Mouse (Mus musculus) limb, embryonic 12.5 days (tissue): ENCODE measurements around the gene Uba2. TPM values are rescaled to one million over a fixed set of nuclear protein-coding genes. Genes with fewer than 3 reads are reported as not detected.
"Not testable (repeated sequence)": the region's sequence is repeated elsewhere in the genome, so short reads cannot be mapped to it uniquely, and the experiment has no call there.

Experiments
- ATAC-seq: fragments of 200-750 bp; cut with Nextera tagmentation; 2 replicates; pipeline ENCODE4 v1.8.0; 2017; ENCODE audit warnings: low read depth, moderate TSS enrichment; ENCODE audit not compliant: insufficient number of reproducible peaks, insufficient read depth, low FRiP score, low TSS enrichment
- H3K27ac ChIP-seq: fragments of 300-500 bp; sonication (generic); 2 replicates; pipeline ENCODE4 v1.5.1; 2016; ENCODE audit warnings: mild to moderate bottlenecking, moderate library complexity
- H3K27me3 ChIP-seq: fragments of 300-500 bp; sonication (generic); 2 replicates; pipeline ENCODE4 v1.6.1; 2016; ENCODE audit warnings: mild to moderate bottlenecking, moderate library complexity
- H3K36me3 ChIP-seq: fragments of 300-500 bp; sonication (generic); 2 replicates; pipeline ENCODE4 v1.6.1; 2016; ENCODE audit warnings: mild to moderate bottlenecking, moderate library complexity
- H3K4me1 ChIP-seq: fragments of 300-500 bp; sonication (generic); replicated peaks from 2 replicates; pipeline ENCODE4 v1.6.1; 2016
- H3K4me2 ChIP-seq: fragments of 300-500 bp; sonication (generic); 2 replicates; pipeline ENCODE4 v1.6.1; 2016; ENCODE audit warnings: mild to moderate bottlenecking, moderate library complexity
- H3K4me3 ChIP-seq: fragments of 300-500 bp; sonication (generic); replicated peaks from 2 replicates; pipeline ENCODE4 v1.5.1; 2016; ENCODE audit warnings: mild to moderate bottlenecking
- H3K9ac ChIP-seq: fragments of 300-500 bp; sonication (generic); replicated peaks from 2 replicates; pipeline ENCODE4 v1.6.1; 2016; ENCODE audit warnings: mild to moderate bottlenecking, moderate library complexity
- H3K9me3 ChIP-seq: fragments of 300-500 bp; sonication (generic); 2 replicates; pipeline ENCODE4 v1.6.1; 2016; ENCODE audit warnings: mild to moderate bottlenecking, moderate library complexity
- WGBS: fragments of 180-500 bp; shearing (Covaris S2); methylation state at CpG from one replicate; pipeline ENCODE4 v1.1.7; 2016; 5-methylcytosine and 5-hydroxymethylcytosine counted together
- polyA plus RNA-seq: library from polyadenylated mRNA; unstranded; fragments of >200 nt; fragmentation: Nextera tagmentation; extraction: Ambion mirVana; gene quantifications from 2 replicates; pipeline ENCODE4 v1.2.1, GENCODE M21; 2016

Gene Uba2
- polyA plus RNA-seq, 1 experiment from 2014 or later = 276 TPM

DNA sequence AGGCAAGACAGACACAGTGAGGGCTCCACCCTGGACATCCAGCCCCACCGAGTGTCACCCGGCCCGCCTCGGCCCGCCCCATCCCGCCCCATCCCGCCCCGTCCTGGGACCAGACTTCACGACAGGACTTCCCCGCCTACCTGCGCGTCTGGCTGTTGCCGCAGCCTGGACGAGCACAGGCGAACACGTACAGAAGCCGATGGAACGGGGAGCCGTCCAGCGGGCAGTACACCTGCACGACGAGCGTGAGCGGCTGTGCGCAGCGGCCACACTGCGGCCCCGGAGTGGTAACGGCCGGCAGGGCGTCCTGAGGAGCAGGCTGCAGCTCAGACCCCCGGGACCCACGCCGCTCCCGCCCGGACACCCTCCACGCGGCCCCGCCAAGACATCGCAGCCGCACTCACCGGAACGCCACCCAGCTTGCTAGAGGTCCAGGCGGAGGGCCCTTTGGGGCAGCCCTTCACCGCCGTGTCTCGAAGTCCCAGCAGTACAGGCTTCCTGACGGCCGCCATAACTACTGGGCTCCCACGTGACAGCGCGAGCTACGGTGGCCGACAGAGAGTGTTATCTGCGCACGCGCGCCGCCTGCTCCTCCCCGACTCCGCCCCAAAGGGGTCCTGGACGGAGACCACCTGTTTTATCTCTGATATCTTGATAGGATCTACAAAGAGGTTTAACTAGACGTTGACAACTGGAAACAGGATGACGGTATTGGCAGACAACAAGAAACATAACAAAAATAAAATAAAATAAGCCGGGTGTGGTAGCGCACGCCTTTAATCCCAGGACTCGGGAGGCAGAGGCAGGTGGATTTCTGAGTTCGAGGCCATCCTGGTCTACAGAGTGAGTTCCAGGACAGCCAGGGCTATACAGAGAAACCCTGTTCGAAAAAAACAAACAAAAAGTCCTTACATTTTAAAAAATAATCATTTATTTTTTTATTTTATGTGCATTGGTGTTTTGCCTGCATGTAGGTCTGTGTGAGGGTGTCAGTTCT is 27.0 kb upstream of the Uba2 start, which contains the start of gene Pdcd2l:
Gene Pdcd2l (minus strand): TSS at position 530 of the 997 bp plus-strand sequence.
- H3K4me3 ChIP-seq = peak within 1 kb of the TSS; percentile 97
- H3K27ac ChIP-seq = peak within 1 kb of the TSS; percentile 64; the same call in 1 of the 2 replicates
- H3K9ac ChIP-seq = peak within 1 kb of the TSS; percentile 89
- WGBS = 3% methylated on average over 69 of the region's 70 CpGs
- H3K4me1 ChIP-seq = peaks cover 7% of the 10 kb centered on the region; the same call in 1 of the 2 replicates
- peak; percentile 89 for ATAC-seq
- H3K27me3 ChIP-seq = no peaks in the 10 kb centered on the region
- peak within 1 kb of the TSS; percentile 82 for H3K4me2 ChIP-seq
- peaks cover 35% of the 10 kb centered on the region for H3K36me3 ChIP-seq
- no peaks in the 10 kb centered on the region for H3K9me3 ChIP-seq

- Histone ChIP-seq H3K9ac (peak overlapping the region; percentile 89), H3K36me3 (peaks cover 29% of the 10 kb centered on the region), H3K4me3 (peak overlapping the region; percentile 97), H3K27me3 (no peaks in the 10 kb centered on the region), H3K4me1 (peaks cover 7% of the 10 kb centered on the region; the same call in 1 of the 2 replicates), H3K4me2 (peak overlapping the region; percentile 82), H3K27ac (no peak overlapping the region; the same call in 1 of the 2 replicates), H3K9me3 (no peaks in the 10 kb centered on the region)
- ATAC-seq = 0 out of 2 replicates have a peak, but pooled peaks have one; percentile 23
- WGBS = 56% methylated on average over 3 of the region's 3 CpGs
Observed at GRCm38 (mm10) chr7:34195632-34196031, 26.2 kb upstream of the Uba2 start.

DNA sequence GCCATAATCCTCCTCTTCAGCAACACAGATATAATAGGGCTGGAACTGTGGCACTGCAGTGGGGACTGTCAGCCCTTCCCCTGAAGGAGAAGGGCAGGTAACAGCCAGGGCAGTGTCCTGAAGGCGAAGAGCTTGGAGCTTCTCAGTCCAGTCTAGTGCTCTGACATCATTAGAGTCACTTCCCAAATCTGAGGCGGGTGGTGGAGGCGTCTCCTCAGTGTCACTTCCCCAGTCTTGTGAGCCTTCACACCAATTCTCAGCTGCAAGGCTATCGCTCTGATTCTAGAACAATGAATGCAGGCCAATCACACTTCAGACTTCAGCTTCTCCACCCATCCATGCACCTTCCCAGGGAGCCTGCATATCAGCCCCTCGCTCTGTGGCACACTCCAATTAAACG is 23.4 kb upstream of the Uba2 start:
- Histone ChIP-seq H3K27ac (no peak overlapping the region), H3K9ac (no peak overlapping the region), H3K9me3 (no peaks in the 10 kb centered on the region), H3K4me3 (no peak overlapping the region), H3K4me2 (no peak overlapping the region), H3K27me3 (no peaks in the 10 kb centered on the region), H3K36me3 (peaks cover 47% of the 10 kb centered on the region), H3K4me1 (peaks cover 7% of the 10 kb centered on the region; the same call in 1 of the 2 replicates)
- no peak for ATAC-seq
- 91% methylated on average over 6 of the region's 6 CpGs for WGBS

DNA sequence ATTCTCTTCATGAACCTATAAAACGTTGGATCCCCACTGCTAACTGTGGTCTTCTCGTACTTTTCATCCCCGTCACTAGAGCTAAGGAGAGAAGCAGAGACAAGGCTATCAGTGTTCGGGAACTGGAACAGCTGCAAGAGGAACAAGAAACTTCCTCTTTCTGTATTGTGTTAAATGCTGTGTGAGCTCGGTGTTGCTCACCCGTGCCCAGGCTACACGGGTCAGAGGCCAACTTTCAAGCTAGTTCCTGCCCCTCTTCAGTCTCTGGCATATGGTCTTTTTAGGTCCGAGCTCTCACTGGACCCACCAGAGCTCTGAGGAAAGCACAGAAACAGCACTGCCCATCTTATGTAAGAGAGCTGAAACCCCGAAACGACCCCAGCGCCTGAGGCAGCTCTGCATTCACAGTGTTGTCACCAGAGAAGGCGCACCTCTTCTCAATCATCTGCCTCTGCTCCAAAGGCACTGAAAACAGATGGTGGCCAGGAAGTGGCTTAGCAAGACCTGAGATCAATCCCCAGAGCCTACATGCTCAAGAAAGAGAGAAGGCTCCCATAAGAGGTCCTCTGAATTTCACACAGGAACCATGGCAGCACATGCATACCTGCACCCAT is 20.1 kb upstream of the Uba2 start:
- H3K4me3 ChIP-seq = no peak overlapping the region
- ATAC-seq = no peak
- H3K27me3 ChIP-seq = no peaks in the 10 kb centered on the region
- H3K36me3 ChIP-seq = peaks cover 75% of the 10 kb centered on the region
- no peaks in the 10 kb centered on the region for H3K9me3 ChIP-seq
- 90% methylated on average over 12 of the region's 12 CpGs for WGBS
- H3K4me2 ChIP-seq = no peak overlapping the region
- no peaks in the 10 kb centered on the region for H3K4me1 ChIP-seq
- no peak overlapping the region for H3K9ac ChIP-seq
- H3K27ac ChIP-seq = no peak overlapping the region

DNA sequence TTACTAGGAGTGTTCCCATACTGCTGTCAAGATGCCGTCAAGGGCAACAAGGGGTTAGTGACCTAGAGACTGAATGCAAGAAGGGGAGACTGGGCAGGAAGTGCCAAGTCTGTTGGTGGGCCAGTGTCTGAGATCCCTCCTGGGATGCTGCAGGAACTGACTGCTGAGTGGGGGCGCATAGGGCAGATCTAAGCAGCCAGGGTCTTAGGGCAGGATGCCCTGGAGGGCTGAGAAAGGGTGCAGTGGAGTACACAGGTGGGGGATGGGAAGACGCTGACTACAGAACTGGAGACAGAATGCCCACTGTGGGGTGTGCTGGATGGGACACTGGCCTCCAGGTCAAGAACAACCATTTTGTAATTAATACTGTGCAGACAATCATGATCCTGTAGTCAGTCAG is 14.4 kb upstream of the Uba2 start:
- H3K27ac ChIP-seq = no peak overlapping the region
- ATAC-seq = no peak
- no peaks in the 10 kb centered on the region for H3K9me3 ChIP-seq
- WGBS = 85% methylated on average over 3 of the region's 3 CpGs
- H3K36me3 ChIP-seq = peaks cover 55% of the 10 kb centered on the region
- no peaks in the 10 kb centered on the region for H3K4me1 ChIP-seq
- no peaks in the 10 kb centered on the region for H3K27me3 ChIP-seq
- H3K9ac ChIP-seq = no peak overlapping the region
- H3K4me2 ChIP-seq = no peak overlapping the region
- no peak overlapping the region for H3K4me3 ChIP-seq

DNA sequence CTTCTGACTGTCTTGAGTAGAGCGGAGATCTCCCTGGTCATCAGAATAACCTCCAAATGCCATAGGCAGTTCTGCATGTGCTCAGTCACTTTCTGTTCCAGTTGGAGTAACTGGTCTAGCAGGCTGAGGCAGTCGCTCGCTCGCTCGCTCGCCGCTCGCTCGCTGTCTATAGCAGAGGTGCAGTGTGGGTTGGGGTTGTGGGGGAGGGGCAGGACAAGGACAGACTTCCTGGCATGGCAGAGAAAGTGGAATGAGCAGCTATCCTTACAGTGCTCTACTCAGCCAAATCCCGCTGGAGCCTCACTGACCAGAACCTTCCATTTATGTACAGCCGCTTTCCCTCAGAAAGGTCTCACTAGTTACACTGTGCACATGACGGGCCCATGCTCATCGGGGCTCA is 14.0 kb upstream of the Uba2 start:
- Histone ChIP-seq H3K4me1 (no peaks in the 10 kb centered on the region), H3K4me2 (no peak overlapping the region), H3K9ac (no peak overlapping the region), H3K4me3 (no peak overlapping the region), H3K27me3 (no peaks in the 10 kb centered on the region), H3K9me3 (no peaks in the 10 kb centered on the region), H3K27ac (no peak overlapping the region), H3K36me3 (peaks cover 50% of the 10 kb centered on the region)
- no peak; the same call in 1 of the 2 replicates for ATAC-seq
- WGBS = 80% methylated on average over 13 of the region's 13 CpGs

GRCm38 (mm10) chr7:34176241-34176640 is 6.8 kb upstream of the Uba2 start:
- H3K27ac ChIP-seq, H3K4me2 ChIP-seq, H3K4me3 ChIP-seq, H3K9ac ChIP-seq, ATAC-seq, H3K36me3 ChIP-seq, H3K9me3 ChIP-seq, H3K4me1 ChIP-seq, H3K27me3 ChIP-seq: not testable (repeated sequence)
- WGBS = 82% methylated on average over 6 of the region's 6 CpGs

DNA sequence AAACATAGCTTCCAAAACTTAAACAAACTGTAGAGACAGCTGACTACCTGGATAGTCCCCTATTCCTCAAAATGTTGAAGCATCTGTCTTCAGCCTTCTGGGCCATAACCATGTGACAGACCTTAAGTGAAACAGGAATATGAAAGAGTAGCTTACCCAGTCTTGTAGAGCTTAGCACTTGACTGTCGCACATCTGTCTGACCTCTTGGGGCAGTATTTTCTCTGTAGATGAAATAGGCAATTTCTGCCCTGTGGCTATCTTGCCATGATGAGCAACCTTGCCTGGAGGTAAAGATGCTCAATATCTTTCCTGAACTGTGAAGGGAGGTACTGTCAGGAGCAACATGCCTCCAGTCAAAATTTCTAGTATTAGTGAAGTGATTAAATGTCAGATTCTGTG is 2.9 kb upstream of the Uba2 start:
- Histone ChIP-seq H3K27ac (no peak overlapping the region), H3K9ac (no peak overlapping the region), H3K4me2 (no peak overlapping the region), H3K4me1 (peaks cover 4% of the 10 kb centered on the region), H3K36me3 (no peaks in the 10 kb centered on the region), H3K4me3 (no peak overlapping the region), H3K27me3 (no peaks in the 10 kb centered on the region), H3K9me3 (no peaks in the 10 kb centered on the region)
- 73% methylated on average over 1 of the region's 1 CpGs for WGBS
- ATAC-seq = no peak

GRCm38 (mm10) chr7:34168470-34169251 is 738 bp downstream of the Uba2 start:
- ATAC-seq = peak; percentile 88
- Histone ChIP-seq H3K4me2 (peak overlapping the region; percentile 77), H3K36me3 (peaks cover 16% of the 10 kb centered on the region), H3K9me3 (no peaks in the 10 kb centered on the region), H3K4me1 (peaks cover 9% of the 10 kb centered on the region), H3K4me3 (peak overlapping the region; percentile 90), H3K27ac (peak overlapping the region; percentile 94), H3K27me3 (no peaks in the 10 kb centered on the region), H3K9ac (peak overlapping the region; percentile 96)
- WGBS = 9% methylated on average over 30 of the region's 30 CpGs

DNA sequence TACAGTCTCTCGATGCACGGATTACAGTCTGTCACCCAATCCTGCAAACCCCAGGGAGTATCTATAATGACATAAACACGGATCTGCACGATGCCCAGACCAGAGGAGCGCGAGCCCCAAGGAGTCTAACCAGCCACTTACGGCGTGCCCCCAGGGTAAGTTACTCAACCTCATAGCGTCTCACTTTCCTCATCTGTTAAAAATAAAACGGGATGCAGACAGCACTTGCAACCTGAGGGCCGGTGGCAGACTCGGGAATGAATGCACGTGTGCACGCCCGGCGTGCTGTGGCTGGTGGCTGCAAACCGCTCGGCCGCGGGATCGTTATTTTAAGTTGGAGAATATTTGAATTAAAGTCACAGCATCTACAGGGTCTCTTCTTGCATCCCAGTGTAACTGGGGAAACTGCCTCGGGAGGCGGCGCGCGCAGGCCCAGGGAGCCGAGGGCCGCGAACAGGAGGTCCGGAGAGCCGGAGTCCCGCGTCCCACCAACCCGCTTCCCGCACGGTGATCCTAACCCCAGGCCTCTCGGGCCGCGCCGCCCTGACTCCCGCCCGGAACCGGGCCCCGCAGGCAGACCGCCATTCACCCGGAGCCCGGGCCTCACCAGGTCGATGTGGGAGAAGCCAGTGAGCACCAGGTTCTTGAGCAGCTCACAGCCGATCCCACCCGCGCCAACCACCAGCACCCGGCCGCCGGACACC is 1.5 kb downstream of the Uba2 start:
- peak overlapping the region; percentile 94 for H3K27ac ChIP-seq
- peak; percentile 6; the same call in 1 of the 2 replicates for ATAC-seq
- no peaks in the 10 kb centered on the region for H3K27me3 ChIP-seq
- peaks cover 9% of the 10 kb centered on the region for H3K4me1 ChIP-seq
- under 1% methylated on average over 54 of the region's 54 CpGs for WGBS
- peaks cover 23% of the 10 kb centered on the region for H3K36me3 ChIP-seq
- no peaks in the 10 kb centered on the region for H3K9me3 ChIP-seq
- H3K4me2 ChIP-seq = peak overlapping the region; percentile 77
- peak overlapping the region; percentile 90 for H3K4me3 ChIP-seq
- peak overlapping the region; percentile 96 for H3K9ac ChIP-seq
